27 mouse cellular contexts compared by ENCODE assay signal in genomic region chr5:99450994-99451393, GRCm38 (mm10).
DNase-seq lines count a peak whose midpoint lies in the region; ATAC-seq and TF ChIP-seq lines count a peak whose summit lies in the region.
"Had no signal": no experiment of that assay in that cellular context is flagged by ENCODE, and none has a peak within 500 bp of the region (broad histone marks: within the 10 kb centered on the region; RNA-seq: fewer than 3 reads in every experiment).

No protein-coding gene starts in this region.

- WGBS in forebrain, embryonic 14.5 days: 28% methylated on average over 4 of the region's 4 CpGs
- WGBS in forebrain, embryonic 11.5 days: 59% methylated on average over 4 of the region's 4 CpGs
- WGBS in hindbrain, embryonic 13.5 days: 70% methylated on average over 4 of the region's 4 CpGs
- 75% methylated on average over 4 of the region's 4 CpGs for WGBS in hindbrain, embryonic 10.5 days
- 62% methylated on average over 4 of the region's 4 CpGs for WGBS in midbrain, embryonic 13.5 days
- 71% methylated on average over 4 of the region's 4 CpGs for WGBS in midbrain, embryonic 10.5 days
- 34% methylated on average over 4 of the region's 4 CpGs for WGBS in midbrain, postnatal 0 days

- H3K27ac ChIP-seq in forebrain, embryonic 14.5 days (ENCODE audit: low read depth, low read length): no peak overlapping the region
- no peak overlapping the region for H3K27ac ChIP-seq in forebrain, embryonic 11.5 days (ENCODE audit: low read depth, low read length)
- H3K27ac ChIP-seq in hindbrain, embryonic 13.5 days: 0 out of 2 replicates have a peak overlapping the region, but pooled peaks have one; percentile 23
- H3K27ac ChIP-seq in hindbrain, embryonic 10.5 days: no peak overlapping the region
- H3K27ac ChIP-seq in midbrain, embryonic 13.5 days: peak overlapping the region; percentile 51; the same call in 1 of the 2 replicates
- no peak overlapping the region for H3K27ac ChIP-seq in midbrain, embryonic 10.5 days (replicated peaks)
- 0 out of 2 replicates have a peak overlapping the region, but pooled peaks have one; percentile 39 for H3K27ac ChIP-seq in midbrain, postnatal 0 days (ENCODE audit: low read depth, low read length)
- H3K27ac ChIP-seq: embryonic facial prominence, embryonic 15.5 days; heart, adult 2 months; hindbrain, embryonic 12.5 days; kidney, embryonic 15.5 days; liver, embryonic 14.5 days; stomach, postnatal 0 days had no signal

- no peak overlapping the region for H3K4me3 ChIP-seq in forebrain, embryonic 14.5 days (ENCODE audit: low read depth, low read length)
- no peak overlapping the region for H3K4me3 ChIP-seq in forebrain, embryonic 11.5 days (ENCODE audit: low read depth, low read length)
- no peak overlapping the region for H3K4me3 ChIP-seq in hindbrain, embryonic 13.5 days
- no peak overlapping the region for H3K4me3 ChIP-seq in hindbrain, embryonic 10.5 days
- H3K4me3 ChIP-seq in midbrain, embryonic 13.5 days (replicated peaks): no peak overlapping the region
- no peak overlapping the region for H3K4me3 ChIP-seq in midbrain, embryonic 10.5 days
- no peak overlapping the region for H3K4me3 ChIP-seq in midbrain, postnatal 0 days (ENCODE audit: low read depth, low read length)
- H3K4me3 ChIP-seq: embryonic facial prominence, embryonic 15.5 days; heart, adult 2 months; hindbrain, embryonic 12.5 days; kidney, embryonic 15.5 days had no signal

- ATAC-seq in forebrain, embryonic 14.5 days: no peak
- no peak for ATAC-seq in forebrain, embryonic 11.5 days (replicated peaks; ENCODE audit: low FRiP score)
- no peak for ATAC-seq in hindbrain, embryonic 13.5 days (ENCODE audit: low FRiP score)
- no peak for ATAC-seq in midbrain, embryonic 13.5 days
- ATAC-seq in midbrain, postnatal 0 days (ENCODE audit: low FRiP score): no peak
- ATAC-seq: inflammation-experienced regulatory T-cells, adult 6 months; Patski had no signal

- no peaks in the 10 kb centered on the region for H3K27me3 ChIP-seq in forebrain, embryonic 14.5 days (replicated peaks; ENCODE audit: control insufficient read depth, insufficient read depth, low read length)
- no peaks in the 10 kb centered on the region for H3K27me3 ChIP-seq in forebrain, embryonic 11.5 days (ENCODE audit: control insufficient read depth, insufficient read depth, low read length)
- no peaks in the 10 kb centered on the region for H3K27me3 ChIP-seq in hindbrain, embryonic 13.5 days
- no peaks in the 10 kb centered on the region for H3K27me3 ChIP-seq in hindbrain, embryonic 10.5 days (ENCODE audit: insufficient read depth, poor library complexity, severe bottlenecking)
- H3K27me3 ChIP-seq in midbrain, embryonic 13.5 days: 0 out of 2 replicates have a peak, but pooled peaks cover 4% of the 10 kb centered on the region
- peaks cover 7% of the 10 kb centered on the region for H3K27me3 ChIP-seq in midbrain, embryonic 10.5 days (ENCODE audit: low read depth, poor library complexity, severe bottlenecking)
- H3K27me3 ChIP-seq in midbrain, postnatal 0 days (ENCODE audit: insufficient read depth, low read length): no peaks in the 10 kb centered on the region
- H3K27me3 ChIP-seq: embryonic facial prominence, embryonic 15.5 days; hindbrain, embryonic 12.5 days; kidney, embryonic 15.5 days had no signal

- H3K4me2 ChIP-seq in forebrain, embryonic 14.5 days (ENCODE audit: low read length): no peak overlapping the region
- H3K4me2 ChIP-seq in forebrain, embryonic 11.5 days (ENCODE audit: low read depth, low read length, severe bottlenecking): no peak overlapping the region
- H3K4me2 ChIP-seq in hindbrain, embryonic 13.5 days: no peak overlapping the region
- H3K4me2 ChIP-seq in midbrain, embryonic 13.5 days (replicated peaks): no peak overlapping the region
- no peak overlapping the region for H3K4me2 ChIP-seq in midbrain, postnatal 0 days (ENCODE audit: low read depth, low read length, poor library complexity, severe bottlenecking)
- H3K4me2 ChIP-seq: embryonic facial prominence, embryonic 15.5 days; hindbrain, embryonic 12.5 days; kidney, embryonic 15.5 days had no signal

- H3K36me3 ChIP-seq in forebrain, embryonic 14.5 days (ENCODE audit: control insufficient read depth, insufficient read depth, low read length): no peaks in the 10 kb centered on the region
- no peaks in the 10 kb centered on the region for H3K36me3 ChIP-seq in forebrain, embryonic 11.5 days (ENCODE audit: control insufficient read depth, insufficient read depth, low read length)
- H3K36me3 ChIP-seq in hindbrain, embryonic 13.5 days: no peaks in the 10 kb centered on the region
- no peaks in the 10 kb centered on the region for H3K36me3 ChIP-seq in hindbrain, embryonic 10.5 days
- H3K36me3 ChIP-seq in midbrain, embryonic 13.5 days: no peaks in the 10 kb centered on the region
- H3K36me3 ChIP-seq in midbrain, embryonic 10.5 days: no peaks in the 10 kb centered on the region
- no peaks in the 10 kb centered on the region for H3K36me3 ChIP-seq in midbrain, postnatal 0 days (ENCODE audit: insufficient read depth, low read length)
- H3K36me3 ChIP-seq: embryonic facial prominence, embryonic 15.5 days; hindbrain, embryonic 12.5 days; kidney, embryonic 15.5 days had no signal

- H3K4me1 ChIP-seq in forebrain, embryonic 14.5 days (ENCODE audit: control insufficient read depth, insufficient read depth, low read length): peaks cover 20% of the 10 kb centered on the region
- peaks cover 2% of the 10 kb centered on the region; the same call in 1 of the 2 replicates for H3K4me1 ChIP-seq in forebrain, embryonic 11.5 days (replicated peaks; ENCODE audit: control insufficient read depth, insufficient read depth, low read length)
- peaks cover 17% of the 10 kb centered on the region for H3K4me1 ChIP-seq in hindbrain, embryonic 13.5 days (replicated peaks)
- peaks cover 5% of the 10 kb centered on the region for H3K4me1 ChIP-seq in hindbrain, embryonic 10.5 days (replicated peaks)
- H3K4me1 ChIP-seq in midbrain, embryonic 13.5 days (replicated peaks): peaks cover 28% of the 10 kb centered on the region
- H3K4me1 ChIP-seq in midbrain, embryonic 10.5 days: peaks cover 11% of the 10 kb centered on the region
- 0 out of 2 replicates have a peak, but pooled peaks cover 2% of the 10 kb centered on the region for H3K4me1 ChIP-seq in midbrain, postnatal 0 days (ENCODE audit: insufficient read depth, low read length)
- H3K4me1 ChIP-seq: embryonic facial prominence, embryonic 15.5 days; kidney, embryonic 15.5 days had no signal

- peak; percentile 41 for DNase-seq in forebrain, embryonic 14.5 days (ENCODE audit: low spot score)
- no peak for DNase-seq in forebrain, embryonic 11.5 days (ENCODE audit: low spot score)
- no peak for DNase-seq in hindbrain, embryonic 10.5 days (ENCODE audit: low spot score)
- DNase-seq in midbrain, embryonic 10.5 days (ENCODE audit: low spot score): no peak
- no peak for DNase-seq in midbrain, postnatal 0 days (ENCODE audit: low spot score)
- DNase-seq in gastrocnemius, postnatal 25 days: no peak
- DNase-seq: adrenal gland, postnatal 10 days; cerebellum, adult 11 months; cerebellum, adult 9-10 months; embryo, embryonic 11 days; gastrocnemius, postnatal 36 days; heart, adult 2 months; kidney, adult 11 months; kidney, postnatal 25 days; liver; spleen, adult 18-20 months; thymus, adult 18-20 months; thymus, postnatal 25 days had no signal

- no peaks in the 10 kb centered on the region for H3K9me3 ChIP-seq in forebrain, embryonic 14.5 days (replicated peaks; ENCODE audit: control insufficient read depth, low read length)
- H3K9me3 ChIP-seq in forebrain, embryonic 11.5 days (ENCODE audit: control insufficient read depth, low read length): no peaks in the 10 kb centered on the region; the same call in 1 of the 2 replicates
- H3K9me3 ChIP-seq in hindbrain, embryonic 13.5 days: no peaks in the 10 kb centered on the region
- H3K9me3 ChIP-seq in hindbrain, embryonic 10.5 days: no peaks in the 10 kb centered on the region
- no peaks in the 10 kb centered on the region for H3K9me3 ChIP-seq in midbrain, embryonic 13.5 days
- H3K9me3 ChIP-seq in midbrain, embryonic 10.5 days (replicated peaks): no peaks in the 10 kb centered on the region
- H3K9me3 ChIP-seq in midbrain, postnatal 0 days (ENCODE audit: low read length): no peaks in the 10 kb centered on the region
- H3K9me3 ChIP-seq: embryonic facial prominence, embryonic 15.5 days; hindbrain, embryonic 12.5 days; kidney, embryonic 15.5 days had no signal

- no peak for TF ChIP-seq CTCF in midbrain, postnatal 0 days (IDR thresholded peaks at IDR 0.05)

- no peak overlapping the region for H3K9ac ChIP-seq in forebrain, embryonic 14.5 days (ENCODE audit: low read length)
- no peak overlapping the region for H3K9ac ChIP-seq in forebrain, embryonic 11.5 days (ENCODE audit: low read length)
- H3K9ac ChIP-seq in hindbrain, embryonic 13.5 days: no peak overlapping the region
- H3K9ac ChIP-seq in midbrain, embryonic 13.5 days (replicated peaks): no peak overlapping the region
- no peak overlapping the region for H3K9ac ChIP-seq in midbrain, postnatal 0 days (replicated peaks; ENCODE audit: low read length, poor library complexity, severe bottlenecking)
- H3K9ac ChIP-seq: embryonic facial prominence, embryonic 15.5 days; hindbrain, embryonic 12.5 days; kidney, embryonic 15.5 days; liver, embryonic 14.5 days had no signal

Comparison
In these comparisons a context has a peak if more than half of its experiments do, and no peak if none do; other contexts are left out.
1. H3K27ac ChIP-seq: peak in hindbrain, embryonic 13.5 days (single experiment), midbrain, embryonic 13.5 days (single experiment) and midbrain, postnatal 0 days (single experiment); none in forebrain, embryonic 14.5 days (single experiment), forebrain, embryonic 11.5 days (single experiment), hindbrain, embryonic 10.5 days (single experiment) and midbrain, embryonic 10.5 days (single experiment).